Mouse (Mus musculus) heart, adult 8-10 months (tissue): Measurements from ENCODE around the gene Ric8b. TPM values are rescaled to one million over a fixed set of nuclear protein-coding genes. Genes with fewer than 3 reads are reported as not detected.
A peak's percentile ranks its signal among the peaks of the same experiment; 100 is the strongest.

Experiments used
- DNase-seq: peaks from one replicate; pipeline ENCODE4 v3.0.0; 2022; ENCODE audit warnings: low spot score
- total RNA-seq, 4 experiments: library from RNA; stranded (reverse); gene quantifications; 2 replicates each; pipeline ENCODE4 v1.2.4; 2022

Gene Ric8b
- 10 to 100 TPM; 39.8 to 44.8 (median 43.5) TPM for total RNA-seq

- peak; percentile 98 for DNase-seq
Observed at GRCm38 (mm10) chr10:84916810-84917730, at the start of gene Ric8b. TSS of gene Ric8b (plus strand) at chr10:84917616.

GRCm38 (mm10) chr10:84871285-84871684 is 46.1 kb upstream of the Ric8b start:
- no peak for DNase-seq

- DNase-seq, result no peak
Observed at GRCm38 (mm10) chr10:84871921-84872320, 45.5 kb upstream of the Ric8b start.

GRCm38 (mm10) chr10:84879823-84880571 is 37.4 kb upstream of the Ric8b start:
- no peak for DNase-seq

- DNase-seq, result no peak
Observed at GRCm38 (mm10) chr10:84882528-84882927, 34.9 kb upstream of the Ric8b start.

- DNase-seq, result peak; percentile 11
Observed at GRCm38 (mm10) chr10:84885341-84885884, 32.0 kb upstream of the Ric8b start.

- DNase-seq, result peak; percentile 35
Observed at GRCm38 (mm10) chr10:84886221-84886627, 31.2 kb upstream of the Ric8b start.

GRCm38 (mm10) chr10:84886785-84887184 is 30.6 kb upstream of the Ric8b start:
- no peak for DNase-seq

GRCm38 (mm10) chr10:84889096-84889846 is 28.1 kb upstream of the Ric8b start:
- DNase-seq, result no peak

GRCm38 (mm10) chr10:84895810-84896358 is 21.5 kb upstream of the Ric8b start:
- DNase-seq, result no peak

- DNase-seq, result no peak
Observed at GRCm38 (mm10) chr10:84896941-84897930, 20.2 kb upstream of the Ric8b start.

- no peak for DNase-seq
Observed at GRCm38 (mm10) chr10:84898144-84898979, 19.1 kb upstream of the Ric8b start.

GRCm38 (mm10) chr10:84901676-84902075 is 15.7 kb upstream of the Ric8b start:
- no peak for DNase-seq

GRCm38 (mm10) chr10:84902213-84902612 is 15.2 kb upstream of the Ric8b start:
- no peak for DNase-seq

GRCm38 (mm10) chr10:84903307-84903706 is 14.1 kb upstream of the Ric8b start:
- no peak for DNase-seq

- no peak for DNase-seq
Observed at GRCm38 (mm10) chr10:84903742-84904141, 13.7 kb upstream of the Ric8b start.

- no peak for DNase-seq
Observed at GRCm38 (mm10) chr10:84906895-84907294, 10.5 kb upstream of the Ric8b start.

- no peak for DNase-seq
Observed at GRCm38 (mm10) chr10:84908006-84908405, 9.4 kb upstream of the Ric8b start.

- DNase-seq, result no peak
Observed at GRCm38 (mm10) chr10:84908471-84908870, 8.9 kb upstream of the Ric8b start.
